Mouse (Mus musculus) ES-E14 (cell line): Measurements from ENCODE around the gene Lasp1. TPM values are rescaled to one million over a fixed set of nuclear protein-coding genes. Genes with fewer than 3 reads are reported as not detected.

Experiments
- DNase-seq: peaks from one replicate; pipeline ENCODE4 v3.0.0-alpha.2; 2013; ENCODE audit warnings: low read depth, low spot score
- H3K27ac ChIP-seq: 2 replicates; pipeline ENCODE4 v1.5.1; 2012; ENCODE audit warnings: low read depth, mild to moderate bottlenecking, low read length, moderate library complexity, mixed read lengths; ENCODE audit not compliant: poor library complexity, insufficient read depth, severe bottlenecking
- H3K36me3 ChIP-seq: 2 replicates; pipeline ENCODE4 v1.6.1; 2012; ENCODE audit warnings: mild to moderate bottlenecking, low read length, moderate library complexity, mixed read lengths; ENCODE audit not compliant: control insufficient read depth, poor library complexity, insufficient read depth, severe bottlenecking
- H3K4me1 ChIP-seq, 2 experiments: fragments of 150-350 bp in 1 of 2; sonication (generic) in 1 of 2; 2 replicates each; pipeline ENCODE4 v1.6.1; 2012; ENCODE audit warnings: low read length in 2 of 2, mild to moderate bottlenecking in 1 of 2, mixed read lengths in 1 of 2; ENCODE audit not compliant: control insufficient read depth in 2 of 2, insufficient read depth in 2 of 2, poor library complexity in 1 of 2
- H3K4me3 ChIP-seq, 2 experiments: fragments of 150-350 bp in 1 of 2; sonication (generic) in 1 of 2; 2 replicates each; pipeline ENCODE4 v1.5.1; 2012; ENCODE audit warnings: low read length in 2 of 2, low read depth in 1 of 2, mild to moderate bottlenecking in 1 of 2, mixed read lengths in 1 of 2; ENCODE audit not compliant: insufficient read depth in 1 of 2, poor library complexity in 1 of 2, severe bottlenecking in 1 of 2
- H3K9ac ChIP-seq: 2 replicates; pipeline ENCODE4 v1.6.1; 2012; ENCODE audit warnings: low read depth, mild to moderate bottlenecking, low read length, mixed read lengths; ENCODE audit not compliant: poor library complexity, insufficient read depth, severe bottlenecking
- H3K9me3 ChIP-seq: fragments of 150-350 bp; sonication (generic); 2 replicates; pipeline ENCODE4 v1.6.1; 2012; ENCODE audit warnings: low read depth, mild to moderate bottlenecking, low read length; ENCODE audit not compliant: control insufficient read depth, insufficient read depth
- CHD2 ChIP-seq: IDR thresholded peaks from 2 replicates; pipeline ENCODE4 v1.6.1; 2014; ENCODE audit warnings: mild to moderate bottlenecking, low read depth, low read length, inconsistent platforms
- HCFC1 ChIP-seq: IDR thresholded peaks from 2 replicates; pipeline ENCODE4 v1.6.1; 2012; ENCODE audit warnings: low read length, inconsistent platforms, borderline replicate concordance; ENCODE audit not compliant: insufficient read depth
- MAFK ChIP-seq: IDR thresholded peaks from 2 replicates; pipeline ENCODE4 v1.6.1; 2014; ENCODE audit warnings: mild to moderate bottlenecking, low read depth, low read length, inconsistent platforms; ENCODE audit not compliant: insufficient read depth
- ZC3H11A ChIP-seq: IDR thresholded peaks from 2 replicates; pipeline ENCODE4 v1.6.1; 2012; ENCODE audit warnings: low read depth, mild to moderate bottlenecking, inconsistent platforms, low read length, borderline replicate concordance
- ZNF384 ChIP-seq: IDR thresholded peaks from 2 replicates; pipeline ENCODE4 v1.6.1; 2012; ENCODE audit warnings: low read depth, low read length, inconsistent platforms
- in situ Hi-C, 2 experiments: fragments of 600-800 bp; cut with MboI; formaldehyde crosslinking; loops; one replicate each; pipeline ENCODE4 v1.15.1; 2025; ENCODE audit warnings: low sequenced_read_pairs in 2 of 2, inconsistent platforms in 1 of 2; ENCODE audit not compliant: unreplicated experiment in 2 of 2
- total RNA-seq: library from RNA; depleted of rRNA; stranded (reverse); fragments of 300-350 nt; gene quantifications from 2 replicates; pipeline ENCODE4 v1.2.3, GENCODE M21; 2012

The Lasp1 gene
- total RNA-seq, 1 experiment: 147 TPM

DNA sequence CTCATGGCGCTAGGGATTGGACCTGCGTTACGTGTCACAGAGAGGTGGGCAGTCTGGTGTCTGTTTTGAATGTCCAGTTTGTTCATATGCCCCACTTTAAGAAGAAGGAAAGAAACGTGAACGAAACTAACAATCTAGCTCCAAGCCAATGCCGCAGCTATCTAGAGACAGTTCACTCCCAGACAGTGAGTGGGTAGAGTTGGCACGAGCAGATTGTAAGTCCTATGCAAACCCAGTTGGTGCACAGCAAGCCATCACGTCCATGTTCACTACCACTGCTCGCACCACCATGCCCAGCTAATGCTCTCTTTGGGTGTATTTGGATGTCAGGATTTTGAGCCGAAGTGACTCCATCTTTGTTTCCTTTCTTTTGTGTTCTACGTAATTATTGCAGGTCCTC lies 25.4 kb downstream of the Lasp1 start:
- Histone ChIP-seq H3K4me3 (no peak overlapping the region), H3K4me1 (peaks cover 11 to 28% of the 10 kb centered on the region in 2 experiments), H3K9me3 (no peaks in the 10 kb centered on the region), H3K36me3 (peaks cover 51% of the 10 kb centered on the region), H3K9ac (no peak overlapping the region), H3K27ac (no peak overlapping the region)
- DNase-seq: no peak
- TF ChIP-seq ZNF384 (no peak), MAFK (no peak), ZC3H11A (no peak), CHD2 (no peak), HCFC1 (no peak)
- in situ Hi-C loops: no loop called here

DNA sequence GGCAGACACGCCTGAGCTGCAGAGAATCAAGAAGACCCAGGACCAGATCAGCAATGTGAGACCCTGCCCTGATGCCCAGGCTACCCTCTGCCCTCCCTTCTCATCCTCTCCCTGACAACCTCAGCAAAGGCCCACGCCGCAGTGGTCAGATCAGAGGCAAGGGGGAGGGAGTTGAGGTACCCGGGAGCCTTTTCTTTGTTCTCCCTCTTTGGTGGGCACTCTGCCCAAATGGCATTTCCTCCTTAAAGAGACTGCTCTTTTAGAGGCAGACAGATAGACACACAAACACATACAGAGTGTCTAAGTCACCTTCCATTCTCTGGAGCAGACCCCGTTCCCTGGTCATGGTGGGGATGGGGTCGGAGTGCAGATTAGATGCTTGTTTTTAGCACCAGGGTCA lies 26.1 kb downstream of the Lasp1 start:
- H3K4me3 ChIP-seq: no peak overlapping the region
- no peak overlapping the region for H3K9ac ChIP-seq
- peaks cover 50% of the 10 kb centered on the region for H3K36me3 ChIP-seq
- peaks cover 6 to 30% of the 10 kb centered on the region in 2 experiments; a peak in 3 of 4 replicates for H3K4me1 ChIP-seq
- DNase-seq: no peak
- in situ Hi-C loops: no loop called here
- no peaks in the 10 kb centered on the region for H3K9me3 ChIP-seq
- no peak overlapping the region for H3K27ac ChIP-seq
- TF ChIP-seq ZC3H11A (no peak), HCFC1 (no peak), ZNF384 (no peak), MAFK (no peak), CHD2 (no peak)

GRCm38 (mm10) chr11:97825295-97825694 lies 26.5 kb downstream of the Lasp1 start:
- H3K9ac ChIP-seq: no peak overlapping the region
- peaks cover 51% of the 10 kb centered on the region for H3K36me3 ChIP-seq
- no peaks in the 10 kb centered on the region for H3K9me3 ChIP-seq
- H3K4me3 ChIP-seq: no peak overlapping the region
- H3K4me1 ChIP-seq: peaks cover 6 to 33% of the 10 kb centered on the region in 2 experiments; a peak in 3 of 4 replicates
- H3K27ac ChIP-seq: no peak overlapping the region
- DNase-seq: no peak
- in situ Hi-C loops: no loop called here
- TF ChIP-seq CHD2 (no peak), MAFK (no peak), ZC3H11A (no peak), HCFC1 (no peak), ZNF384 (no peak)

- no peak for DNase-seq
- in situ Hi-C loops: no loop called here
- Histone ChIP-seq H3K36me3 (peaks cover 52% of the 10 kb centered on the region), H3K27ac (peak overlapping the region; percentile 50; the same call in 1 of the 2 replicates), H3K9ac (no peak overlapping the region), H3K9me3 (no peaks in the 10 kb centered on the region), H3K4me1 (peaks cover 6 to 36% of the 10 kb centered on the region in 2 experiments; a peak in 3 of 4 replicates), H3K4me3 (no peak overlapping the region)
- TF ChIP-seq ZNF384 (no peak), HCFC1 (no peak), MAFK (no peak), ZC3H11A (no peak), CHD2 (no peak)
These were observed 27.2 kb downstream of the Lasp1 start for GRCm38 (mm10) chr11:97825971-97826370.

DNA sequence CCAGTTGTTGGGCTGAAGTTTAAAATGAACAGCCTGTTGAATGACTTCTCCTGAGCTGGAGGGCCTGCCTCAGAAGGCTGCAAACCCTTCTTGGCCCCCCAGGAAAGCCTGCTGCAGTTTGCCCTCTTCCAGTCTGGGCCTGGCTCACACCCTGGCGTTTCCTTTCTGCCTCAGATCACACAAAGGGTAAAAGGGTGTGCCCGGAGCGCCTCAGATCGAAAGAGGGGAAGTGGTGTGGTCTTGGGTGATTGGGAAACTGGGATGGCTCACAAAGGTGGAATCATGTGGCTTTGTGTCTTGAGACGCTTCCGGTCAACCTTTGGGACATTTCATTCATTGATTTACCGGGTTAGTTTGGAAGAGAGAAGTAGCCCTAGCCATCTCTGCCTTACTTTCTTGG lies 27.6 kb downstream of the Lasp1 start:
- no peak overlapping the region for H3K9ac ChIP-seq
- no peak overlapping the region for H3K4me3 ChIP-seq
- peaks cover 6 to 38% of the 10 kb centered on the region in 2 experiments; a peak in 3 of 4 replicates for H3K4me1 ChIP-seq
- H3K36me3 ChIP-seq: peaks cover 53% of the 10 kb centered on the region
- no peak for DNase-seq
- H3K9me3 ChIP-seq: no peaks in the 10 kb centered on the region
- H3K27ac ChIP-seq: peak overlapping the region; percentile 50; the same call in 1 of the 2 replicates
- TF ChIP-seq MAFK (no peak), HCFC1 (no peak), CHD2 (no peak), ZNF384 (no peak), ZC3H11A (no peak)
- in situ Hi-C loops: no loop called here
